Mouse (Mus musculus): ENCODE results near the gene Cln6.

DNA sequence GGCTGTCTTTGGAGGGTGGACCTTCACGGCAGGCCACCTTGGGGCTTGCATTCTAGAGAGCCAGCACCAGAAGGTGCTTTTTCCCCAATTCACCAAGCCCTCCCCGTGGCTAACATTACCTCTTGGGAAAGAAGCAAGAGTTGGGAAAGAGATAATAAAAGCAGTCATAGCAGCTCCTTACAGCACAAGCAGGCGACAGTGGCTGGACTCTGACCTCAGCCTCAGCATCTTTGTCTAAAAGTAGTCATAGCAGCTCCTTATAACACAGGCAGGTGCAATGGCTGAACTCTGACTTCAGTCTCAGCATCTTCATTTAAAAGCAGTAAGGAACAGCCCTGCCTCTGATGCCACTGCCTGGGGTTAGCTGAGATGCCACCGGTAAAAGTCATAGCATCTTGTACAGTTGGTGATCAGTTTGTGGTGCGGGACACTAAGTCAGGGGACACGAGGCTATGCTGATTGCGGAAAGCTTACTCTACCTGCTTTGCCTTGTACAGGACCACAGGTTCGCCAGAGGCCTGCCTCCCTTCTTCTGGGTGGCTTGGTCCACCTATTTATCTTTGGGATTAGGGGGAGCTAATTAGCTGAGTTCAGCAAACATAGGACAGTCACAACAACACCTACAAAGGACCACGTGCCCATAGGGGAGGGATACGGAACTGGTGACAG, 4.9 kb downstream of the Cln6 start:
- TF ChIP-seq GATA1 (IDR thresholded peaks at IDR 0.05; ENCODE audit: borderline replicate concordance, low read length) (no peak), FLI1 (IDR thresholded peaks at IDR 0.05; ENCODE audit: low read length) (no peak)

All from megakaryocyte, embryonic 14.5 days (primary cell).